In the genomic region with DNA sequence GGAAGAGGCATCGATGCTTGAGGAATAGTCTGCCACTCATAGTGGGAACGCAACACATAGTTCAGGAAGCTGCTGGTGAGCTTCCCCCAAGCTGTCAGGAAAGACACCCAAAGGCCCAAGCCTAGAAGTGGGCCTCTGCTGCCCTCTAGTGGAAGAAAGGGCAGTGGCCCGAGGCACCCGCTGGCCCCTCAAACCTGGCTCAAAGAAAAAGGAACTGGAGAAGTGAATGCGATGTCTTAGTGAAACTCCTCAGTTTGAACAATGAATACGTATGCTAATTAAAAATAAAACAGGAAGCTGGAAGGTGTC, we compare ENCODE assay signal across 8 mouse cellular contexts. TPM values are rescaled to one million over a fixed set of nuclear protein-coding genes. Genes with fewer than 3 reads are reported as not detected.
A peak's percentile ranks its signal among the peaks of the same experiment; 100 is the strongest.
DNase-seq lines count a peak whose midpoint lies in the region; ATAC-seq and TF ChIP-seq lines count a peak whose summit lies in the region.

No protein-coding gene starts in this region.

- H3K27me3 ChIP-seq in kidney, adult 2 months (replicated peaks; ENCODE audit: control insufficient read depth, insufficient read depth, low read length): no peaks in the 10 kb centered on the region

- no peaks in the 10 kb centered on the region for H3K36me3 ChIP-seq in kidney, adult 2 months (ENCODE audit: control insufficient read depth, insufficient read depth, low read length)

- peaks cover 13% of the 10 kb centered on the region; the same call in 1 of the 2 replicates for H3K4me1 ChIP-seq in kidney, adult 2 months (ENCODE audit: control insufficient read depth, insufficient read depth, low read length)

- 2% methylated on average over 6 of the region's 6 CpGs for WGBS in kidney, adult 2 months

- ATAC-seq in granulocyte monocyte progenitor cell, adult 5-6 weeks (replicated peaks; ENCODE audit: poor library complexity, severe bottlenecking): peak; percentile 49
- ATAC-seq in monocyte, adult 5-6 weeks (replicated peaks; ENCODE audit: insufficient number of reproducible peaks, low FRiP score, low TSS enrichment, poor library complexity, severe bottlenecking): peak; percentile 72; the same call in 1 of the 2 replicates

- H3K4me3 ChIP-seq in kidney, adult 2 months (ENCODE audit: insufficient read depth, low read depth, low read length): no peak overlapping the region

- TF ChIP-seq CTCF in kidney, adult 2 months (conservative IDR thresholded peaks at IDR 0.05; ENCODE audit: insufficient read depth, insufficient read length, low read depth, low read length): peak; percentile 96

- peak; percentile 89 to 90 for DNase-seq in left cerebral cortex, adult 18-20 months (ENCODE audit: low spot score in 2 of 2)
- no peak for DNase-seq in left cerebral cortex, adult 11 months (ENCODE audit: low spot score)
- peak; percentile 78 for DNase-seq in embryo, embryonic 9.5 days (ENCODE audit: extremely low spot score)
- DNase-seq in kidney, adult 2 months: peak; percentile 88
- peak; percentile 77 for DNase-seq in liver
- DNase-seq in spleen, postnatal 36 days (ENCODE audit: low spot score in 2 of 2): peak; percentile 84 to 86

- TF ChIP-seq POLR2A in kidney, adult 2 months (IDR thresholded peaks at IDR 0.05; ENCODE audit: low read depth, low read length): no peak

- no peak overlapping the region for H3K27ac ChIP-seq in kidney, adult 2 months (ENCODE audit: insufficient read depth, low read depth, low read length)

RNA-seq across cellular contexts. Expression of gene Armc12, which starts 2.6 kb away (rescaled TPM):
- not detected for total RNA-seq in left cerebral cortex, adult 18-20 months (2021)
- not detected in 2 replicates for total RNA-seq in granulocyte monocyte progenitor cell, adult 5-6 weeks (2014; fragmentation: Nextera tagmentation)
- not detected in 2 replicates for total RNA-seq in granulocyte monocyte progenitor cell, adult 5-6 weeks (2017)
- polyA plus RNA-seq in kidney, adult 2 months (2012; rRNA removed): 0.20 TPM in 1 of 2 replicates, not detected in the other
- 2.2 TPM in 1 of 3 replicates, not detected in the others for total RNA-seq in monocyte, adult 5-6 weeks (2017)

RNA-seq across cellular contexts. Expression of gene Fkbp5, which starts 10.7 kb away (rescaled TPM):
- 10 to 100 TPM; 37.8 to 42.8 TPM for total RNA-seq in left cerebral cortex, adult 18-20 months (2021)
- 49.1 and 63.7 TPM in 2 replicates for total RNA-seq in granulocyte monocyte progenitor cell, adult 5-6 weeks (2014; fragmentation: Nextera tagmentation)
- total RNA-seq in granulocyte monocyte progenitor cell, adult 5-6 weeks (2017): 40.8 and 53.1 TPM in 2 replicates
- polyA plus RNA-seq in kidney, adult 2 months (2012; rRNA removed): 13.4 and 14.3 TPM in 2 replicates
- 9.1 to 23.2 TPM (median 11.9 TPM) in 3 replicates for total RNA-seq in monocyte, adult 5-6 weeks (2017)

RNA-seq across cellular contexts. Expression of gene Clpsl2, which starts 21.2 kb away (rescaled TPM):
- not detected for total RNA-seq in left cerebral cortex, adult 18-20 months (2021)
- not detected in 2 replicates for total RNA-seq in granulocyte monocyte progenitor cell, adult 5-6 weeks (2014; fragmentation: Nextera tagmentation)
- not detected in 2 replicates for total RNA-seq in granulocyte monocyte progenitor cell, adult 5-6 weeks (2017)
- not detected in 2 replicates for polyA plus RNA-seq in kidney, adult 2 months (2012; rRNA removed)
- not detected in 3 replicates for total RNA-seq in monocyte, adult 5-6 weeks (2017)

RNA-seq across cellular contexts. Expression of gene Clps, which starts 32.6 kb away (rescaled TPM):
- total RNA-seq in left cerebral cortex, adult 18-20 months (2021): not detected
- total RNA-seq in granulocyte monocyte progenitor cell, adult 5-6 weeks (2014; fragmentation: Nextera tagmentation): not detected in 2 replicates
- not detected in 2 replicates for total RNA-seq in granulocyte monocyte progenitor cell, adult 5-6 weeks (2017)
- 0.35 and 2.0 TPM in 2 replicates for polyA plus RNA-seq in kidney, adult 2 months (2012; rRNA removed)
- total RNA-seq in monocyte, adult 5-6 weeks (2017): not detected in 3 replicates

RNA-seq across cellular contexts. Expression of gene Lhfpl5, which starts 47.4 kb away (rescaled TPM):
- 1 to 10 TPM; 3.6 to 4.1 TPM for total RNA-seq in left cerebral cortex, adult 18-20 months (2021)
- not detected in 2 replicates for total RNA-seq in granulocyte monocyte progenitor cell, adult 5-6 weeks (2014; fragmentation: Nextera tagmentation)
- total RNA-seq in granulocyte monocyte progenitor cell, adult 5-6 weeks (2017): not detected in 2 replicates
- 0.19 and 0.41 TPM in 2 replicates for polyA plus RNA-seq in kidney, adult 2 months (2012; rRNA removed)
- not detected in 3 replicates for total RNA-seq in monocyte, adult 5-6 weeks (2017)
